Mouse (Mus musculus) cortical plate, adult 2 months (tissue): Measurements from ENCODE around the gene Olfr706. TPM values are rescaled to one million over a fixed set of nuclear protein-coding genes. Genes with fewer than 3 reads are reported as not detected.
"Not testable (repeated sequence)": the region's sequence is repeated elsewhere in the genome, so short reads cannot be mapped to it uniquely, and the experiment has no call there.

Experiments
- H3K27ac ChIP-seq: fragments of 200-500 bp; 2 replicates; pipeline ENCODE4 v1.5.1; 2012; ENCODE audit warnings: low read length, control low read depth, inconsistent platforms; ENCODE audit not compliant: insufficient read depth
- H3K4me1 ChIP-seq: fragments of 200-500 bp; 2 replicates; pipeline ENCODE4 v1.6.1; 2011; ENCODE audit warnings: low read length; ENCODE audit not compliant: control insufficient read depth, insufficient read depth
- H3K4me3 ChIP-seq: fragments of 200-500 bp; 2 replicates; pipeline ENCODE4 v1.5.1; 2011; ENCODE audit warnings: mild to moderate bottlenecking, low read length, control low read depth; ENCODE audit not compliant: insufficient read depth
- CTCF ChIP-seq: fragments of 200-500 bp; IDR thresholded peaks from 2 replicates; pipeline ENCODE4 v1.5.1; 2011; ENCODE audit warnings: mild to moderate bottlenecking, control low read depth, low read length; ENCODE audit not compliant: insufficient read depth; ENCODE audit errors: extremely low read depth
- POLR2A ChIP-seq: fragments of 200-500 bp; IDR thresholded peaks from 2 replicates; pipeline ENCODE4 v1.6.1; 2011; ENCODE audit warnings: mild to moderate bottlenecking, low read length, control low read depth; ENCODE audit not compliant: insufficient read depth; ENCODE audit errors: extremely low read depth
- polyA plus RNA-seq: library from polyadenylated mRNA; depleted of rRNA; stranded (reverse); fragments of >200 nt; gene quantifications from 2 replicates; pipeline ENCODE4 v1.2.3, GENCODE M21; 2012; rRNA removed

The Olfr706 gene
- not detected in 2 replicates for polyA plus RNA-seq

DNA sequence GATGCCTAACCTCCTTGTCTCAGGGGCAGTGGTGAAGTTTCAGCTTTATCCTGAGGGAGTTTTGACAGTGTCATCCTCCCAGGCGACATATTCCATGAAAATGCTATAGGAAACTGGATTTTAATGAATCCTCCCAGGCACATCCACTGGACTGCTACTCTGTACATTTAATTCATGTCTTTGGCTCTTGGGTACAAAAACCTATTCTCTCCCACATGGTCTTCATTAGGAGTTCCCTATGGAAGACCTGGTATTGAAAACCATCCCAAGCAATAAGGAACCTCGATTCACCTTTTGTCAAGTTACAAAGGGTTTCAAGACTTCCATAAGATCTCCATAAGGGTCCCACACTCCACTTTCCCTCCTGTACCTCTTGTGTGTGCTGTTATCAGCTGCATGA, at the start of gene Olfr706:
Gene Olfr706 (minus strand): TSS at position 101 of the 400 bp plus-strand sequence.
- Histone ChIP-seq H3K4me3 (no peak within 1 kb of the TSS), H3K4me1 (no peaks in the 10 kb centered on the region), H3K27ac (no peak within 1 kb of the TSS)
- TF ChIP-seq CTCF, result no peak
- TF ChIP-seq POLR2A, result no peak

DNA sequence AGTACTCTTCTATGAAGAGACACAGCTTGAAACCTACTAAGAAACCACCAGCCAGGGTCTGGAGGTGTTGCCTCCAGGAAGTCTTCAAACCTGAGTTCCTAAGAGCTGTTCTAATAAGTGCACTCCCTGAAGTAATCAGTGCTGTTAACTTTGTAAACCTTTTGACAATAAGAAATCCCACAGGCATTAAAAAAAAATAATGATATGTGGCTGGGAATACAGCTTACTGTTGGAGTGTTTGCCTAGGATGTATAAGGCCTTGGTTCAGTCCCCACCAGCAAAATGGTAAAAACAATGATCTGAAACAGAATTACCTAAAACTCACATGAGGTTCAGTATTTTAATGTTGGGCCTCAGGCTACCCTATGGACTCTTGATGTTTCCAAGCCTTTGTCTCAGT, 44.2 kb upstream of the Olfr706 start, which contains the start of gene Olfr709-ps1:
Gene Olfr709-ps1 (minus strand): TSS at position 101 of the 400 bp plus-strand sequence.
- TF ChIP-seq POLR2A (no peak), CTCF (no peak)
- no peaks in the 10 kb centered on the region for H3K4me1 ChIP-seq
- no peak within 1 kb of the TSS for H3K27ac ChIP-seq
- H3K4me3 ChIP-seq, result no peak within 1 kb of the TSS

DNA sequence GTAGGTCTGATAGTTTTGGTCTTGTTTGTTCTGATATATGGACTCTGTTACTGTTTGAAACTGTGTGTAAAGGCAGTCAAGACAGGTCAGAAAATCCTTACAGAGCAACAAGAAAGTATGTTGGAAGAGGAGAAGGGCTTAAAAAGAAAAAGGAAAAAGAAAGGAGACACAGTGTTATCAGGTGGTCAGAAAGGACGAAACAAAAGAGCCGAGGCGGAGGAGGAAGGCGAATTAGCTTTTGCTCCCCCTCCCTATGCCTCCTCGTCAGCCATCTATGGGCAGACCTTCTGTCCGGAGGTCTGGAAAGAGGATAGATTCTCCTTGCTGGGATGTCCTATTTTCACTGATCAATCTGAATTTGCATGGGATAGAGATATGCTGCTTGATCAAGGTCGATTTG, 33.0 kb upstream of the Olfr706 start:
- H3K27ac ChIP-seq, H3K4me1 ChIP-seq: not testable (repeated sequence)

DNA sequence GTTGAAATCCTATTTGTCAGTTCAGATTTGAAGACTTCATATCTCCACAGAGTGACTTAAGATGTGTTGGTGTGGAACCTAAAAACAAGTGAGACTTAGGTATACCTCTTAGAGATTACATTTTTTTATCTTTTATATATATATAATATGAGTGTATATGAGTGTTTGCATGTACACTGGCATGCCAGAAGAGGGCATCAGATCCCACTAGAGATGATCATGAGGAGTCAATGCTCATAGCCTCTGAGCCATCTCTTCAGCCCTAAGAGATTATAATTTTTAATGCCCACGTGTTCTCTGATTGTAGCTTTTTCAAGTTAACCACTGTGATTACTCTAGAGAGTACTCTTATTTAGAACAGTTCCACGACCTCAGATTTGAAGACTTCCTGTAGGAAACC, 19.7 kb upstream of the Olfr706 start, which contains the start of gene Olfr1532-ps1:
Gene Olfr1532-ps1 (plus strand): TSS at position 326 of the 400 bp plus-strand sequence.
- TF ChIP-seq POLR2A (no peak), CTCF (no peak)
- H3K4me1 ChIP-seq, result no peaks in the 10 kb centered on the region
- H3K27ac ChIP-seq, result no peak within 1 kb of the TSS
- H3K4me3 ChIP-seq, result no peak within 1 kb of the TSS

More for the DNA sequence above, 33.0 kb upstream of the Olfr706 start:
- not testable (repeated sequence) for H3K4me3 ChIP-seq

DNA sequence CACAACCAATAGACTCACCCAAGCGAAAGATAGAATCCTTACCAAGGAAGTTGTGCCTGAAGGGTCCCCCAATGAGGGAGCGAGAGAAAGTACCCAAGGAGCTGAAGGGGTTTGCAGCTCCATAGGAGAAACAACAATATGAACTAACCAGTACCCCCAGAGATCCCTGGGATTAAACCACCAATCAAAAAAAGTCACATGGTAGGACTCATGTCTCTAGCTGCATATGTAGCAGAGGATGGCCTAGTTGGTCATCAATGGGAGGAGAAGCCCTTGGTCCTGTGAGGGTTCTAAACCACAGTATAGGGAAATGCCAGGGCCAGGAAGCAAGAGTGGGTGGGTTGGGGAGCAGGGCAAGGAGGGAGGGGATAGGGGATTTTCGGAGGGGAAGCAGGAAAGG, 13.2 kb upstream of the Olfr706 start, which contains the start of gene Olfr707:
Gene Olfr707 (minus strand): TSS at position 101 of the 400 bp plus-strand sequence.
- H3K27ac ChIP-seq, H3K4me3 ChIP-seq, H3K4me1 ChIP-seq: not testable (repeated sequence)

DNA sequence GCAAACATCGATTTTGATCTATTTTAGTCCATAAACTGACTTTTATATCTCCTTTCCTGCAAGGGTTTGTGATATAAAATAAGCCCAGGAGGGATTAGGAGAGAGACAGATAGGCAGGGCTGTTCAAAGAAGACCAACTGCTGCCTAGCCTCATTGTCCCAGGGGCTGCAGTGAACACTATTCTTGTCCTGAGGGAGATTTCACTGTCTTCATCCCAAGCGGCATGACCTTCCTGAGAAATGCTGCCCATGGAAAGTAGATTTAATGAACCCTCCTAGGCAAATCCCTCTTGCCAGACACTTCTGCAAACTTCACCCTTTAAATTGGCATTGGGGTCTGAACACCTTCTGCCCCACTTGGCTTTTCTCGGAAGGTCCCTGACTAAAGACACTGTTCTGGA, 11.2 kb downstream of the Olfr706 start, which contains the start of gene Olfr705:
Gene Olfr705 (minus strand): TSS at position 101 of the 400 bp plus-strand sequence.
- TF ChIP-seq CTCF, result no peak
- no peak for TF ChIP-seq POLR2A
- no peak within 1 kb of the TSS for H3K4me3 ChIP-seq
- no peak within 1 kb of the TSS for H3K27ac ChIP-seq
- H3K4me1 ChIP-seq, result no peaks in the 10 kb centered on the region

DNA sequence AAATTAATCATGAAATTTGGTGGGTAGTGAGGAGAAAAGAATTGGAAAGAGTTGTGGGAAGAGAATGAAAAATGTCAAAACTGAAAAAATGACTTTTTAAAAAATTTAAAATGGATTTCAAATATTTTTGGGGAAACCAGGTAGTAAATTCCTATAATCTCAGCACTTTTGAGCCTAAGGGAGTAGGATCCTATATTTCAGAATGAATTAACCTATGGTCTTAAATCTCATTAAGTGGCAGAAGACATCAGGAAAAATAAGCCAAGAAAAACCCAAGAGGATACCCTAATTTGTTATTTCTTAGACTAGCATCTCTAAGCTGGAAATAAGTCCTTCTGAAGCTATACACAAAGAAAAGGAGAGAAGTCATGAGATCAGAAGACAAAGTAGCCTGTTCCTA, 25.1 kb downstream of the Olfr706 start, which contains the start of gene Olfr704:
Gene Olfr704 (plus strand): TSS at position 301 of the 400 bp plus-strand sequence.
- TF ChIP-seq CTCF (no peak), POLR2A (no peak)
- Histone ChIP-seq H3K27ac (no peak within 1 kb of the TSS), H3K4me1 (no peaks in the 10 kb centered on the region), H3K4me3 (no peak within 1 kb of the TSS)

DNA sequence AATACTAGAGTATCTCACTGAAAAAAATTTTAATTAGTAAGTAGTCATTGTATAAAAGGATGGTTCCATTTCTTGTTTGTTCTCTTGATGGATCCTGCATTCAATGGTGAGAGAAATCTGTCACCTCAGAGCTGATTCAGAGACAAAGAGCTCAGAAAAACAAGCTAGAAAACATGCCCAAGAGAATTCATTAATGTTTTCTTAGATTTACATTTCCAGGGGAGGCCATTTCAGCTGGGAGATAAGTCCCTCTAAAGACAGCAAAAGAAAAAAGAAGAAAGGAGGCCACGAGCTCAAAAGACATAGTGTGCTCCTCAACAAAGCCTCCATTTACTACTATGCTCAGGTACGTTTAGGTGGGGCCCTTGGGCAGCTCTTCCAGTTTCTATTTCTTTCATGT, 44.9 kb downstream of the Olfr706 start, which contains the start of gene Olfr703:
Gene Olfr703 (plus strand): TSS at position 301 of the 400 bp plus-strand sequence.
- TF ChIP-seq CTCF (no peak), POLR2A (no peak)
- H3K4me3 ChIP-seq, result no peak within 1 kb of the TSS
- H3K27ac ChIP-seq, result no peak within 1 kb of the TSS
- no peaks in the 10 kb centered on the region for H3K4me1 ChIP-seq

DNA sequence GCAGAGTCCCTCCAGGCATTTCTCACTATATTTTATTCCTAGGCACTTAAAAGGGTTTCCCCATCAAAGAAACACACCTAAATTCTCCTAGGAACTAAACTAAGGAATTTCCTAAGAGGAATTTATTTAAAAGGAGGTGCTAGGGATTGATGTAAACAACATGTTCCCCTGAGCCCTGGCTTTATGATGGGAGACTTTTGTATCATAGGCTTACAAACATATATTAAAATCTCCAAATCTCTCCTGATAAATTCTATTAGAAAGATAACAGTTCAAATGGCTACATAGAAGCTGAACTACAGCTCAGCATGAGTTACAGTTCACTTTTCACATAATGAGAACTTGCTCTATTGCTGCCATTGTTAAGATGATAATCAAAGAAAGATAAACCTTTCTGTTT, 54.2 kb downstream of the Olfr706 start, which contains the start of gene Olfr702:
Gene Olfr702 (minus strand): TSS at position 101 of the 400 bp plus-strand sequence.
- Histone ChIP-seq H3K4me3 (no peak within 1 kb of the TSS), H3K27ac (no peak within 1 kb of the TSS), H3K4me1 (no peaks in the 10 kb centered on the region)
- TF ChIP-seq POLR2A (no peak), CTCF (no peak)

Other genes with a start within 250 kb of the Olfr706 start
- not detected in 2 replicates for gene Olfr693, start 207.6 kb downstream of the Olfr706 start, polyA plus RNA-seq
- not detected in 2 replicates for gene Olfr694, start 196.3 kb downstream of the Olfr706 start, polyA plus RNA-seq
- gene Olfr695, start 171.8 kb downstream of the Olfr706 start, polyA plus RNA-seq, result not detected in 2 replicates
- not detected in 2 replicates for gene Olfr697, start 145.7 kb downstream of the Olfr706 start, polyA plus RNA-seq
- gene Olfr698, start 132.8 kb downstream of the Olfr706 start, polyA plus RNA-seq, result not detected in 2 replicates
- not detected in 2 replicates for gene Olfr699, start 95.0 kb downstream of the Olfr706 start, polyA plus RNA-seq
- not detected in 2 replicates for gene Olfr700, start 79.3 kb downstream of the Olfr706 start, polyA plus RNA-seq
- not detected in 2 replicates for gene Olfr701, start 74.0 kb downstream of the Olfr706 start, polyA plus RNA-seq
- not detected in 2 replicates for gene Olfr702, start 54.3 kb downstream of the Olfr706 start, polyA plus RNA-seq
- not detected in 2 replicates for gene Olfr703, start 44.8 kb downstream of the Olfr706 start, polyA plus RNA-seq
- gene Olfr704, start 25.0 kb downstream of the Olfr706 start, polyA plus RNA-seq, result not detected in 2 replicates
- gene Olfr705, start 11.3 kb downstream of the Olfr706 start, polyA plus RNA-seq, result not detected in 2 replicates
- not detected in 2 replicates for gene Olfr707, start 13.1 kb upstream of the Olfr706 start, polyA plus RNA-seq
- not detected in 2 replicates for gene Olfr1532-ps1, start 19.8 kb upstream of the Olfr706 start, polyA plus RNA-seq
- gene Olfr709-ps1, start 44.1 kb upstream of the Olfr706 start, polyA plus RNA-seq, result not detected in 2 replicates
- not detected in 2 replicates for gene Olfr710, start 60.1 kb upstream of the Olfr706 start, polyA plus RNA-seq
- gene Olfr6, start 75.8 kb upstream of the Olfr706 start, polyA plus RNA-seq, result not detected in 2 replicates
- not detected in 2 replicates for gene Olfr711, start 87.3 kb upstream of the Olfr706 start, polyA plus RNA-seq
- gene Olfr2, start 117.9 kb upstream of the Olfr706 start, polyA plus RNA-seq, result not detected in 2 replicates
- gene Olfr713, start 143.0 kb upstream of the Olfr706 start, polyA plus RNA-seq, result not detected in 2 replicates
- not detected in 2 replicates for gene Olfr714, start 182.8 kb upstream of the Olfr706 start, polyA plus RNA-seq
- not detected in 2 replicates for gene Olfr17, start 205.1 kb upstream of the Olfr706 start, polyA plus RNA-seq
- not detected in 2 replicates for gene Olfr715b, start 222.2 kb upstream of the Olfr706 start, polyA plus RNA-seq
- gene Olfr715, start 242.9 kb upstream of the Olfr706 start, polyA plus RNA-seq, result not detected in 2 replicates